Mouse (Mus musculus) midbrain, embryonic 10.5 days (tissue): ENCODE data around the gene Zdhhc9. TPM values are rescaled to one million over a fixed set of nuclear protein-coding genes. Genes with fewer than 3 reads are reported as not detected.

Experiments
- DNase-seq: peaks from one replicate; pipeline ENCODE4 v3.0.0-alpha.2; 2017; ENCODE audit warnings: low spot score
- H3K27ac ChIP-seq: fragments of 300-500 bp; sonication (generic); replicated peaks from 2 replicates; pipeline ENCODE4 v1.5.1; 2016; ENCODE audit warnings: mild to moderate bottlenecking
- H3K27me3 ChIP-seq: fragments of 300-500 bp; sonication (generic); 2 replicates; pipeline ENCODE4 v1.6.1; 2016; ENCODE audit warnings: low read depth, mild to moderate bottlenecking; ENCODE audit not compliant: poor library complexity, severe bottlenecking
- H3K36me3 ChIP-seq: fragments of 300-500 bp; sonication (generic); 2 replicates; pipeline ENCODE4 v1.6.1; 2016; ENCODE audit warnings: mild to moderate bottlenecking, moderate library complexity
- H3K4me1 ChIP-seq: fragments of 300-500 bp; sonication (generic); 2 replicates; pipeline ENCODE4 v1.6.1; 2016
- H3K4me3 ChIP-seq: fragments of 300-500 bp; sonication (generic); 2 replicates; pipeline ENCODE4 v1.5.1; 2016; ENCODE audit warnings: mild to moderate bottlenecking, moderate library complexity
- H3K9me3 ChIP-seq: fragments of 300-500 bp; sonication (generic); replicated peaks from 2 replicates; pipeline ENCODE4 v1.6.1; 2016; ENCODE audit warnings: mild to moderate bottlenecking
- WGBS: fragments of 180-500 bp; shearing (Covaris S2); methylation state at CpG from one replicate; pipeline ENCODE4 v1.1.7; 2016; 5-methylcytosine and 5-hydroxymethylcytosine counted together
- polyA plus RNA-seq: library from polyadenylated mRNA; unstranded; fragments of >200 nt; fragmentation: Nextera tagmentation; extraction: Ambion mirVana; gene quantifications from 2 replicates; pipeline ENCODE4 v1.2.1, GENCODE M21; 2016

Gene Zdhhc9
- polyA plus RNA-seq, 1 experiment from 2014 or later = 2.2 TPM

DNA sequence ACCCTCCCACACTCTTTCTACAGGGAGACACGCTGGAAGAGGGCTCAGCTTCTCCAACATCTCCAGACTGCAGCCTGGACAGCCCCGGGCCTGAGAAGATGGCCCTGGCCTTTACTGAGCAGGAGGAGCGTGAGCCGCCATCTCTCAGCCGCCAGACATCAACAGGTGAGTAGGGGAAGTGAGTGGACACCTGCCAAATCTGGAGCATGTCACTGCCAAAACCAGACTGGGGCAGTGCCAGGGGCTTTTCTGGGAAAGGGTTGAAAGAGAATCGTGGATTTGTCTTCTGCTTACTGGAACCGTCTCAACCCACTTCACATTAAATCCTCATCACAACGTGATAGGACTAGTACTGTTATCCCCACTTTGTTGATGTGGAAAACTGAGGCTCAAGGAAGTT lies 51.3 kb downstream of the Zdhhc9 start:
- no peak for DNase-seq
- no peaks in the 10 kb centered on the region for H3K4me1 ChIP-seq
- H3K27ac ChIP-seq = no peak overlapping the region
- H3K4me3 ChIP-seq = no peak overlapping the region
- H3K9me3 ChIP-seq = no peaks in the 10 kb centered on the region
- H3K36me3 ChIP-seq = no peaks in the 10 kb centered on the region
- WGBS = 88% methylated on average over 8 of the region's 8 CpGs
- no peaks in the 10 kb centered on the region for H3K27me3 ChIP-seq

DNA sequence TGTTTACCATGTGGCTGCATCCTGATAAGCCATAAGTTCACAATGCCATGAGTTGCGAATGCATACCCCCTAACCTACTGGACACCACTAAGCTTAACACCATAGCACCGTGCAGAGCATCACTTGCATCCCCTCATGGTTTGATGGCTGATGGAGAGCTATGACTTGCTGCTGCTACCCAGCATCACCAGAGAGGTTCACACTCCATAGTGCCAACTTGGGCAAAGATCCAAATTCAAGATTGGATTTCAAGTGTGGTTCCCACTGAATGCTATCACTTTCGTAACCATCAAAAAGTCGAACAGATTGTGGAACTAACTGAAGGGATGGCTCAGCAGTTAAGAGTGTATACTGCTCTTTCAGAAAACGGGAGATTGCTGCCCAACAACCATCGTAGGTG lies 53.2 kb downstream of the Zdhhc9 start:
- H3K9me3 ChIP-seq = no peaks in the 10 kb centered on the region
- no peaks in the 10 kb centered on the region for H3K27me3 ChIP-seq
- no peak overlapping the region for H3K4me3 ChIP-seq
- H3K36me3 ChIP-seq = no peaks in the 10 kb centered on the region
- no peak for DNase-seq
- H3K27ac ChIP-seq = no peak overlapping the region
- 91% methylated on average over 6 of the region's 6 CpGs for WGBS
- H3K4me1 ChIP-seq = no peaks in the 10 kb centered on the region

DNA sequence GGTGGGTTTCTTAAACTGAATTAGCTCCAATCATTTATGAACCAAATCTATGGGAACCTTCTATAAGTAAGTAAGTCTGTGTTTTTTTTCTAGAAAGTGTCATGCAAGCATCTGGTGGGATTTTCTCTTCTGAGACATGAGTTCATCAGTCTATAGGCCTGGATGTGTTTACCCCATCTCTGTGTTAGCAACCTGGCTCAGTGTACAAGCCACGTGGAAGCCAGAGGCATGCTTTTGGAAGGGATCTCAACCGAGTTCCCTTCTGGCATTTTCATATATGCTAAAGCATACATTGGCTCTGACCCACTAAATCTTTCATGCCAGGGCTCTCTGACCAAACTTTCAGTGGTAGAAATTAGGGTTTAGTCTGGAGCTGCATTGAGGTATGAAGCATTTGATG lies 54.7 kb downstream of the Zdhhc9 start:
- no peaks in the 10 kb centered on the region for H3K36me3 ChIP-seq
- no peak for DNase-seq
- no peaks in the 10 kb centered on the region for H3K4me1 ChIP-seq
- H3K4me3 ChIP-seq = no peak overlapping the region
- H3K27ac ChIP-seq = no peak overlapping the region
- H3K27me3 ChIP-seq = no peaks in the 10 kb centered on the region
- WGBS = 66% methylated on average over 2 of the region's 2 CpGs
- H3K9me3 ChIP-seq = no peaks in the 10 kb centered on the region

DNA sequence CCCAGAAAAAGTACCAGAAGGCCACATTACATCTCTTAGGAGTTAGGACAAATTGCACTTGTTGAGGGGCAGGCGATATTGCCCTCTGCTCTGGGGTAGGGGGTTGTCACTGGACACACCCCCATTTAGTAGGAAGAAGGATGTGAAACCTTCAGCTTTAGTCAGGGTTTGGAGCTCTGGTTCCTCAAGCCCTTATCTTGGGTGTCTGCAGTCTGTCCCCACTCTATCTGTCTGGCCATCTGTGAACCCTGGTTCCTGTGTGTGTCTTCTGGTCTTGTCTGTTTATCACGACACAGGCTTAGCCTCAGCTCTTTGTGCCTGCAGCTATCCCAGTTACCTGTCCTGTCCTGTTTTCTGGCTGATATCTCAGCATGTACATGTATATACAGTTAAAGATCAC lies 55.3 kb downstream of the Zdhhc9 start:
- no peak overlapping the region for H3K27ac ChIP-seq
- H3K4me1 ChIP-seq = no peaks in the 10 kb centered on the region
- no peak for DNase-seq
- no peaks in the 10 kb centered on the region for H3K27me3 ChIP-seq
- no peaks in the 10 kb centered on the region for H3K36me3 ChIP-seq
- H3K9me3 ChIP-seq = no peaks in the 10 kb centered on the region
- no peak overlapping the region for H3K4me3 ChIP-seq
- WGBS = 87% methylated on average over 2 of the region's 2 CpGs

DNA sequence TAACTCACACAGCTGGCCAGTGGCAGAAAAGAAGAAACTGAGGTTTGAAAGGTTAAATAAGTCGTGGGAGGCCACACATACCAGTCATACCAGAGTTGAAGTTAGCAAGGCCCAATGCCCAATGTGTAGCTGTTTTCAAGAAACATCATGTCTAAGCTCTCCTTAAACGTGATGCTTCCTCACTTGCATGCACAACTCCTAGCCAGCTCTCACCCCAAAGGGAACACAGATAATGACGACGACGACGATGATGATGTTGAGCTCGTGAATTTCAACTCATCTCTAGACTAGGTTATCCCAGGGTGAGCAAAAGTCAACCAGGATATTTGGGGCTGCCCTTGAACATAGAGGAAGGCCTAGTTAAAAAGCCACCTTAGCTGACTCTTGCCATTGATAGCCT lies 56.6 kb downstream of the Zdhhc9 start:
- WGBS = 86% methylated on average over 7 of the region's 7 CpGs
- DNase-seq = no peak
- no peaks in the 10 kb centered on the region for H3K9me3 ChIP-seq
- no peak overlapping the region for H3K27ac ChIP-seq
- H3K27me3 ChIP-seq = no peaks in the 10 kb centered on the region
- no peaks in the 10 kb centered on the region for H3K36me3 ChIP-seq
- no peak overlapping the region for H3K4me3 ChIP-seq
- H3K4me1 ChIP-seq = no peaks in the 10 kb centered on the region

DNA sequence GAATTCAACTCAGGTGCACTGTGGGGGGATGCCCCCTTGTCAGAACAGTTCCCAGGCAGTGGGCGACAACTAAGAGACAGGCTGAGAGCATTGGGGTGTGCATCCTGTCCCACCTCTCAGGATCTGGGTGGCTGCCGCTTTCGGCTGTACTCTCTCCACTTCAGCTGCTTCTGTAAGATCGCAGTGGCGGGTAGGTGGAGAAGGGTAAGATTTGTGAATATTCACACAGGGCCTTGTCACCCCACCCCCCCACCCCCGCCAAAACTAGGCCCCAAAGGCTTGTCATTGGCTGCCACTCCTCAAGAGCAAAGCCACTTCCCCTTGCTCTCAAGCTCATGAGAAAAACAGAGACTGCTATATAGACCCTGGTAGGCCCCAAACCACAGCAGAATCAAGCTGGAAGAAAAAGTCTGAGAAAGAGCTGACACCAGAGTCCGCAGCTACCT lies 60.9 kb downstream of the Zdhhc9 start:
- Histone ChIP-seq H3K9me3 (no peaks in the 10 kb centered on the region), H3K4me3 (no peak overlapping the region), H3K4me1 (no peaks in the 10 kb centered on the region), H3K36me3 (no peaks in the 10 kb centered on the region), H3K27me3 (no peaks in the 10 kb centered on the region), H3K27ac (no peak overlapping the region)
- no peak for DNase-seq
- 85% methylated on average over 7 of the region's 7 CpGs for WGBS

DNA sequence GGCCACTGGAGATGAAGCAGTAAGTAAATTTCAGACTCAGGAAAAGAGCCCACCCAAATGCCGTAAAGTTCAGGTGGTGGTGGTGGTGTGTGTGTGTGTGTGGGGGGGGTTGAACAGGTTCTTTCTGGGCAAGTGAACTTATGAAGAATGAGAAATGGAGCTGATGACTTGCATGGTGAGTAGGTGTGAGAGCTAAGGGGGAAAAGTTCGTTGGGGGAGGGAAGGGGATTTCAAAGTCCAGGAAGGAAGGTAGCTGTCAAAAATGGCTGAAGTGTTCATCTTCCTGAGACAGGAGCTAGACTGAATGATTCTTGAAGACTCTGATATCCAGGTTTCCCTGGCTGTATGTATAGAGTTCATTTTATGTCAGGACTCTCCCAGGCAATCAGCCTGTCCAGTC lies 61.5 kb downstream of the Zdhhc9 start:
- no peaks in the 10 kb centered on the region for H3K9me3 ChIP-seq
- no peak overlapping the region for H3K4me3 ChIP-seq
- H3K27me3 ChIP-seq = no peaks in the 10 kb centered on the region
- no peak for DNase-seq
- 83% methylated on average over 2 of the region's 2 CpGs for WGBS
- H3K27ac ChIP-seq = no peak overlapping the region
- no peaks in the 10 kb centered on the region for H3K4me1 ChIP-seq
- H3K36me3 ChIP-seq = no peaks in the 10 kb centered on the region

DNA sequence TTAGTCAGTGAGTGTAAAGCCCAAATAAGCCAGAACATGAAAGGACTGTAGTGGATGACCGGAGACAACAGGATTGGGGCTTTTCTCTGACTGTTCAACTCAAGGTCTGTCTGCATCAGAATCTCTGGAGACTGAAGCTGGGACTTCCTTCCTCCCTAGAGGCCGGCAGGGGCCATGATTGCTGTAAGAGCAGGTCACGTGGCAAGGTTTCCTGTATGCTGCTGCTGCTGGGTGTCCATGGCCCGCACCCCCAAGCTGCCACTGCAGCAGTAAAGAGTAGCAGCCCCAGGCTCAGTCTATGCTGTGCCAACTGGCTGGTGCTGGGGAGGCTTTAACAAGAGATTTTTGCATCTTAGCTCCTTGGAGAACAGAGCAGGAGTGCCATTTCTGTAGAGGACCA lies 62.4 kb downstream of the Zdhhc9 start, which contains the start of gene Sash3:
Gene Sash3 (plus strand): TSS at position 175 of the 400 bp plus-strand sequence.
- no peaks in the 10 kb centered on the region; the same call in 1 of the 2 replicates for H3K27me3 ChIP-seq
- no peaks in the 10 kb centered on the region for H3K4me1 ChIP-seq
- no peak within 1 kb of the TSS for H3K27ac ChIP-seq
- WGBS = 85% methylated on average over 4 of the region's 4 CpGs
- H3K36me3 ChIP-seq = no peaks in the 10 kb centered on the region
- H3K4me3 ChIP-seq = no peak within 1 kb of the TSS
- DNase-seq = no peak
- H3K9me3 ChIP-seq = no peaks in the 10 kb centered on the region

DNA sequence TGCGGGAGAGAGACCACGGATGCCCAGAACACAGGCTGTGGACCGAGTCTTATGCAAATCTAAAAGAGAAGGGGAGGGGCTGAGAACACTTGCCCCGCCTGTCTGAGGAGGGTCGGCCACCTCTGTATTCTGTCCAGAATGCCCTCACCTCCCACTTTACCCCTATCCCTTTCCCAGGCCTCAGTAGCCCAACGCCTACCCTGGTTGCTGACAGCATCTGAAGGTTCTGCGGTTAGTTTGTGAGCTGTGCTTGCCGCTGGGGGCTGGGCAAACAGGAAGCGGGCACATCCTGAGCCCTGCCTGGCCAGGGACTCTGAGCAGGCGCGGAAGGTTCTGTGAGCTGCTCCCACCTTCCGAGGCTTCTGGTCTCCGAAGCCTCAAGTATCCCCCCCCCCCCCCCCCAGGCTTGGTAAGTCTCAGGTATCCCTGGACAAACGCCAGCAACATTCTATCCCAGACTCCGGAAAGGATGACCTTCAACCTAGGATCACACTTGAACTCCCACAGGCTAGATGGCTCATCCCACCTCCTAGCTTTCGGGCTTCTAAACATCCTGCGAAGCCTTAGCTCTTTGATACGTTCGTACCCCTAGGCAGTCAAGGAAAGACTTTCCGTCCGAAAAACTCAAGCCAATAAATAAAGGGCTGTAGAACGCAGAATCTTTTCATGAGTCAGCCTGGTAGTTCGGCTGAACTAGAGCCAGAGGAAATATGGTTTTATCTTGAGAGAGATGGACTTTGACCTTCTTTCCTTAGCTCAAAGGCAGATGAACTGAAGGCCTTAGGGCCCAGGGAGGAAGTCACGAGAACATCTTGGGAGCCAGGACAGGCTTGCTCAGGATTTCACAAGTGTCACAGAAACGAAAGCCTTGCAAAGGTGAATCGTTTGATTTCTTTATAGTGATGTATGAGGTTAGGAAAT lies 65.0 kb downstream of the Zdhhc9 start:
- peaks cover 12% of the 10 kb centered on the region for H3K4me1 ChIP-seq
- no peaks in the 10 kb centered on the region for H3K36me3 ChIP-seq
- H3K27me3 ChIP-seq = peaks cover 6% of the 10 kb centered on the region; the same call in 1 of the 2 replicates
- H3K27ac ChIP-seq = no peak overlapping the region
- 63% methylated on average over 26 of the region's 26 CpGs for WGBS
- H3K9me3 ChIP-seq = no peaks in the 10 kb centered on the region
- no peak for DNase-seq
- peak overlapping the region; percentile 36 for H3K4me3 ChIP-seq

DNA sequence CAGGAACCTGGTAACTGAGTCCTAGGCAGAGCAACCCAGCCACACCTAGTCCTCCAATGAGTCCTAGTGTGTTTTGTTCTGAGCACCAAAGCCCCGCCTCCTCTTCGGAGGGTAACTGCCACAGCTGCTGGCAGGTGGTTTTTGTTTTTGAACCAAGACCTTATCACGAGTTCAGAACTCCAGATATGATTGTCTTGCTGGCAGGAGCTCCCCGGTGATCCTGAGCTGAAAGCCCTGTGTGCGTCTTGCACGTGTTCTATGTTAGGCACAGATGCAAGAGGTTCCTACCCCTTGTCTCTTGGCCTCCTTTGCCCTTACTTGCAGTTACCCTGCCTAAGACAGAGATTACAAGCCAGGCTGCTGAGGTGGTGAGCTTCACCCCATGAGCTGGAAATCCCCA lies 67.2 kb downstream of the Zdhhc9 start:
- no peak overlapping the region for H3K27ac ChIP-seq
- H3K4me3 ChIP-seq = no peak overlapping the region
- peaks cover 6% of the 10 kb centered on the region; the same call in 1 of the 2 replicates for H3K27me3 ChIP-seq
- WGBS = 81% methylated on average over 6 of the region's 6 CpGs
- H3K36me3 ChIP-seq = no peaks in the 10 kb centered on the region
- peaks cover 19% of the 10 kb centered on the region for H3K4me1 ChIP-seq
- DNase-seq = no peak
- no peaks in the 10 kb centered on the region for H3K9me3 ChIP-seq

DNA sequence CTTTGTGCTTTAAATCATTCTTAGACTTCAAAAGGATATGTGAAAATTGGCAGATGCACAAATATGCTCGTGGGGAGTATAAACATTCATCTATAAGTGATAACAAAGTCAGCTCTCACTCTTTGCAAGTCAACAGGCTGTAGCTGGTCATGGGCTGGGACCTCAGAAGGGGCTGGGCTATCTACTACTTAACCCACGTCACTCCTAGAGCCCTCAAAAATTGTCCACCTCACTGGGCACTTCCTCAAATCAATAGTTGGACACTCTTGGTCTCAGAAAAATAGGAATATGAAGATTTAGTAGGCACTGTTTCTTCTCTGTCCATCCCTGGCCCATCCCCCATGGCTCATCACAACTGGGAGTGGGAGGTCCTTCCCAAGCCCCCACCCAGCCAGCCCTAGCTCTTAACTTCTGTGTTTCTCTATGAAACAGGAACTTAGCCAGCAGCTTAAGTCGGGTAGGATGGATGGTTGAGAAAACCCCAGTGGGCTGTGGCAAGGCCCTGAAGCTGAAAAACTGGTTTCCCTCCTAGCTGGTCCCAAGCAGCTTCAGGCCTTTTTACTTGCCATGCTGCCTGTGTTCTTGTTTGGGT lies 68.3 kb downstream of the Zdhhc9 start:
- Histone ChIP-seq H3K27me3 (peaks cover 6% of the 10 kb centered on the region; the same call in 1 of the 2 replicates), H3K9me3 (no peaks in the 10 kb centered on the region), H3K4me3 (no peak overlapping the region), H3K27ac (no peak overlapping the region), H3K36me3 (no peaks in the 10 kb centered on the region), H3K4me1 (peaks cover 19% of the 10 kb centered on the region)
- DNase-seq = no peak
- WGBS = 71% methylated on average over 3 of the region's 3 CpGs

DNA sequence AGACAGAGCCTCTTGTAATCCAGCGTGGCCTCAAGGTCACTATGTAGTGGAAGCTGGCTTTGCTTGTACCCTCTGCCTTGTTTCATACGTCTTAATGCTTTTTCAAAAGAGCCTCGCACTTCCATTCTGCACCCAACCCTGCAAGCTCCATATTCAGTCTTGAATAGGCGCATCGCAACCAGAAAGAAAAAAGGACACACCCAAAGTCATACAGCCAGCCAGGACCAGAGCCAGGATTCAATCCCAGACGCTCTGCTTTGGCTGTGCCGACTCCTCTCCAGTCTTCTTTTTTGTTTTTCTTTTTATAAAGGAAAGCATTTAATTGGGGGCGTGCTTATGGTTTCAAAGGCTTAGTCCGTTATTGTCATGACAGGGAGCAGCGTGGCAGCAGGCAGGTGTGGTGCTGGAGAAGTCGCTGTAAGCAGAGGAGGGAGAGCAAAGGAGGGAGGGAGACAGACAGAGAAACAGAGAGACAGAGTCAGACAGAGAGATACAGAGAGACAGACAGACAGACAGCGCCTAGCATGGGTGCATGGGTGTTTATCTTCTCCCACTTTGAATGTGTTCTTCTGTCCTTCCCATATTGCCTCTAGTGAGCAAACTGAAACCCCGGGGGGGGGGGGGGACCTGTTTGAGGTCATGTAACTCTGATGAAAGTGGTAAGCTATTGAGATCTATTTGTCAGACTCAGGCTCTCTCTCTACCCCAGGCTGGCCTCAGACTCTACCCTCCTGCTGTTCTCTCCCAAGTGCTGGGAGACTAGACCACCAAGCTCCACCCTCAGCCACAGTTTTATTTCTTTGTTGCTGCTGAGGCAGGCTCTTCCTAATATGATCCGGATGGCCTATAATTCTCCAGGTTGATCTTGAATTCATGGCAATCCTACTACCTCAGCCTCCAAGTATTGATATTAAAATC lies 69.1 kb downstream of the Zdhhc9 start:
- Histone ChIP-seq H3K4me1 (peaks cover 19% of the 10 kb centered on the region), H3K4me3 (no peak overlapping the region), H3K9me3 (no peaks in the 10 kb centered on the region), H3K36me3 (no peaks in the 10 kb centered on the region), H3K27ac (no peak overlapping the region), H3K27me3 (peaks cover 11% of the 10 kb centered on the region; the same call in 1 of the 2 replicates)
- no peak for DNase-seq
- 39% methylated on average over 14 of the region's 14 CpGs for WGBS
